Mouse (Mus musculus) retina, postnatal 1 day (tissue): ENCODE measurements at regions not wholly inside any gene's neighbourhood (a gene's known extent, or its start where the extent isn't known, plus 50 kb on each side); places are given as distances from the start of the nearest gene placed in this dataset.
"Not testable (repeated sequence)": the region's sequence is repeated elsewhere in the genome, so short reads cannot be mapped to it uniquely, and the experiment has no call there.

Experiments
- DNase-seq: peaks from one replicate; pipeline ENCODE4 v3.0.0-alpha.2; 2012

- no peak for DNase-seq
Observed at GRCm38 (mm10) chr10:6262029-6262428, 339.8 kb upstream of the Rgs17 start.

GRCm38 (mm10) chr10:6265662-6266061 lies 343.5 kb upstream of the Rgs17 start:
- DNase-seq: no peak

- DNase-seq: no peak
Observed at GRCm38 (mm10) chr10:6291388-6291787, 369.2 kb upstream of the Rgs17 start.

- no peak for DNase-seq
Observed at GRCm38 (mm10) chr10:6296621-6297020, 374.4 kb upstream of the Rgs17 start.

GRCm38 (mm10) chr10:6297796-6298195 lies 375.6 kb upstream of the Rgs17 start:
- DNase-seq: peak; percentile 1

GRCm38 (mm10) chr10:6298682-6299081 lies 376.5 kb upstream of the Rgs17 start:
- no peak for DNase-seq

GRCm38 (mm10) chr10:6301514-6301913 lies 379.3 kb upstream of the Rgs17 start:
- DNase-seq: no peak

GRCm38 (mm10) chr10:6309351-6309750 lies 387.2 kb upstream of the Rgs17 start:
- no peak for DNase-seq

GRCm38 (mm10) chr10:6341572-6341971 lies 416.7 kb upstream of the Oprm1 start:
- peak; percentile 45 for DNase-seq

GRCm38 (mm10) chr10:6349216-6349615 lies 409.1 kb upstream of the Oprm1 start:
- not testable (repeated sequence) for DNase-seq

GRCm38 (mm10) chr10:6366182-6366581 lies 392.1 kb upstream of the Oprm1 start:
- DNase-seq: no peak

- no peak for DNase-seq
Observed at GRCm38 (mm10) chr10:6371666-6372065, 386.6 kb upstream of the Oprm1 start.

- DNase-seq: not testable (repeated sequence)
Observed at GRCm38 (mm10) chr10:6417336-6418105, 340.8 kb upstream of the Oprm1 start.

GRCm38 (mm10) chr10:6418234-6418633 lies 340.1 kb upstream of the Oprm1 start:
- not testable (repeated sequence) for DNase-seq

GRCm38 (mm10) chr10:6465824-6466223 lies 292.5 kb upstream of the Oprm1 start:
- DNase-seq: peak; percentile 27

- DNase-seq: no peak
Observed at GRCm38 (mm10) chr10:6480350-6480749, 278.0 kb upstream of the Oprm1 start.

- no peak for DNase-seq
Observed at GRCm38 (mm10) chr10:6488605-6489004, 269.7 kb upstream of the Oprm1 start.

- DNase-seq: peak; percentile 84
Observed at GRCm38 (mm10) chr10:6492694-6493093, 265.6 kb upstream of the Oprm1 start.

GRCm38 (mm10) chr10:6495081-6495480 lies 263.2 kb upstream of the Oprm1 start:
- DNase-seq: no peak

GRCm38 (mm10) chr10:6514269-6514668 lies 244.0 kb upstream of the Oprm1 start:
- DNase-seq: no peak

- DNase-seq: no peak
Observed at GRCm38 (mm10) chr10:6562516-6562915, 195.8 kb upstream of the Oprm1 start.

GRCm38 (mm10) chr10:6578616-6579015 lies 179.7 kb upstream of the Oprm1 start:
- DNase-seq: no peak

GRCm38 (mm10) chr10:6585821-6586220 lies 172.5 kb upstream of the Oprm1 start:
- DNase-seq: not testable (repeated sequence)

- no peak for DNase-seq
Observed at GRCm38 (mm10) chr10:6590211-6590610, 168.1 kb upstream of the Oprm1 start.

- DNase-seq: no peak
Observed at GRCm38 (mm10) chr10:6597256-6597655, 161.1 kb upstream of the Oprm1 start.
